Mouse (Mus musculus) cerebellum, adult 11 months (tissue): ENCODE results near the gene Gpc6.

Experiments used
- DNase-seq: peaks from one replicate; pipeline ENCODE4 v3.0.0; 2022

The Gpc6 gene

DNA sequence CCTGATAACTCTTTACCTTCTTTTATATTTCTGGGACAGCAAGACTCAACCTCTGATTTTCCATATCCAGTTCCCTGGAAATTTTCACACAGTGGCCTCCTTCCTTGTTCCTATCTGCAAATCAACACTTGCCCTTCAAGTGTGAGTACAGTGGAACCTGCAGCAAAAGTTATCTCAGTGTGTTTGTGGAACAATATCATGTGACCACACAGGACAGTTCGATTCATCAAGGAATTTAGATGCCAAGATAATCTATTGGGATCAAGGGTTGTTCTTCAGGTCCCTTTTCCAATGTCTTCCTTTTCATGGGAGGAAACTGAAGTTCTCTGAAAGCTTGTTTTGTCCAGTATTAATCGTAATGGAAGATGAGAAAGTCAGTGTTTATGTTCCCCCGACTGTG is 891.6 kb downstream of the Gpc6 start:
- DNase-seq, result no peak

DNA sequence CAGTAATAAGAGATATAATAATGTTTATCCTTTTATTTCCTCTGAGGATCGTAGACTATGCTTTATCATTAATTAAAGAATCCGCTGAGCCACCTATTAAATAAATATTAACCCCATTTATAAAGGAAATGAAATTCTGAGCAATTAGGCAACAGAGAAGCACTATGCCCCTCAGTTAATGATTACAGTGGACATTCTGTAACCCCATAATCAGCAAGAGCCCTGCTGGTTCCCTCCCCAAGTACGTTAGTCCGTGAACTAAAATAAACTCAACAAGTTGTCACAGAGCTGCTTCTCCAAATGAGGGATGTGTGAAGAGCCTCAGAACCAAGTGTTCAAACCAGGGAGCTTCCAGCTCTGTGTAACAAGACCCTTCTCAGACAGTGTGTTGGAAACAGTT is 892.1 kb downstream of the Gpc6 start:
- DNase-seq, result no peak

DNA sequence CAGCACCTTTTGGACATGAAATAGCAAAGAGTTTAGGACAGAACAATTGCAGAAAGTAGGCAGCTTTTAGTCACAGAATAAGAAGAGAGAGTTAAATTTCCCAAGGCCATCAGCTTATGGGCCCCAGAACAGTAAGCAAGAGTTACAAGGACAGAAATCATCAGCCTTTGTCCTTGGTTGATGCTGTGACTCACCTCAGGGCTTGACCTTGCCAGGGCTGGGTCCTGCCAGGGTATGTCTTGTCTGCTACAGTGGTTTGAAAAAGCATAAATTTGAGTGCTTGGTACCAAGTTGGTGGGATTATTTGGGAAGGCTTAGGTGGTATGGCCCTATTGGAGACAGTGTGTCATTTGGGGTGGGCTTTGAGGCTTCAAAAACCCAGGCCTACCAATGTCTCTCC is 899.4 kb downstream of the Gpc6 start:
- no peak for DNase-seq

DNA sequence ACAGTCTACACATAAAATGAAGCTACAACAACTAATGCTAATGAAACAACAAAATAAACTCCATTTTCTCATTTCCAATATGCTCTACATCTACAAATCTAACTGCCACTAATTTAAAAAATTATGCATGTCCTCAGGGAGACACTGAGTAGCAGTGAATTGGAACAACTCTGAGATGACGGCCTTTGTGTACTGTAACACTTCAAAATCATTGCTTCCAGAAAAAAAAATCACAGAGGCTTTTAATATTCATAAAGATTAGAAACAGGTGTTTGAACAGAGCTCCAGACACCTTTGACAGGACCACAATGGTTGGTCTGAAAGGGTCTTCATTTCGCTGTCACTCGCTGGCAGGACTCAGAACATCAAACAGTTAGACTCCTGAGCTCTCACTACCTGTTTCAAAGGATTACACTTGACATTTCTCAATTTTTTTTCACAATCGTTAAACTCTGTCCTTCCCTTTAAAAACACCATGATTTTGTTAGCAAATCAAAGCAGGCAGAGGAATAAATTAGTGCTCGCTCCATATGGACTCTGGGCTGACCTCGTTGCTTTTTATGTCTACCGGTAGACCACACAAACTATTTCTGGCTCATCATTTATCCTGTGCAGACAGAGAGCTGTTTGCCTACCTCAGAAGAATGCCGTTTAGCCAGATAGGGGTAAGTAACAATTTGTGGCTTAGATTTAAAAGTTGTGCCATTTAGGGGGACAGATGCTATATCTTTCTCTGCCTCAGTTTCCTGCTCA is 901.4 kb downstream of the Gpc6 start:
- DNase-seq, result no peak

DNA sequence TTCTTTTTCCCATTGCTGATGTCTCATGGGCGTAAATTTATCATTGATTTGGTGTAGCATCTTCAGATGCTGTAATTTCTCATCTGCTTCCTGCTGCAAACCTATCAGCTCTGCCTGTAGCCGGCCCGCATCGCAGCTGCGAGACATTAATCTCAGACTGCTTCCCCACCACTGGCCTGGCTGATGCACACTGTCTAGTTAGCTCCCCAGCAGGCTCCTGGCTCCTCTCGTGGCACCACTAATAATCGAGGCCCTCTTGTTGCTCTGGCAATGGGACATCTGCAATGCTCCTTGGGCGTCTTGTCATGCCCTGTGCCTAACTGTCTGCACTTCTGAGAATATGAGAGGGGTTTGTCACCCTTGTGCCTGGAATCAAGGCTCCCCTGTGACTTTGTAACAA is 906.2 kb downstream of the Gpc6 start:
- no peak for DNase-seq

DNA sequence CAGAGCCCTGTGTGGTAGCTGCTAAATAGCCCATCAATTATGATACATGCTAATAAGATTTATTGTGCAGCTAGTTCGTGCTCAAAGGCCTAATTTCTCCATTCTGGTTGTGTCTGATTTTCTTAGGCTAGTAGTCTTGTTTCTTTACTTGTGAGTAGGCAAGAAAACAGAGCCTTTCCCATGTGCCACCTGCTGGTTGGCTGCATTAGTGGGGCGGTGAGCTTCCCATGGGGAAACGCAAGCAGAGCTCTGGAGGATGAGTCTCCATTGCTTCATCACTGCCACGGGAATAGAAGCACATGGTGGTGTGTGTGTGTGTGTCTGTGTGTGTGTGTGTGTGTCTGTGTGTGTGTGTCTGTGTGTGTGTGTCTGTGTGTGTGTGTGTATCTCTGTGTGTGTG is 906.6 kb downstream of the Gpc6 start:
- no peak for DNase-seq

DNA sequence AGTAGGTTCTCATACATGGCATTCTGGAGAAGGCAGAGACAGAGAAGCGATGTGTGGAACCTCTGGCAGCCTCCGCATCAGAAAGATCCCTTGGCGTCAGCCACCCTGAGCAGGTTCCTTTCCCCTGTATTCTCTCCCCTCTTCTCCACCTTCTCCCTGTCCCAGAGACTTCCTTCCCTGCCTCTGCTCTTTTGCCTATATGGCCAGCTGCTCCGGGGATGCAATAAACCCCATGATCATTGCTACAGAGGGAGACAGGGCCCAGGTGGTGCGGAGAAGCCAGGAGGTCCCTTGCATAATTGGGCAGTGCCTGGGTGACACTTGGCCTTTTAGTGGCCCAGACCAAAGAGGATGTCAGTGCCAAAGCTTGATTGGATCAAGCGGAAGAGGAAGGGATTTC is 910.4 kb downstream of the Gpc6 start:
- DNase-seq, result no peak

DNA sequence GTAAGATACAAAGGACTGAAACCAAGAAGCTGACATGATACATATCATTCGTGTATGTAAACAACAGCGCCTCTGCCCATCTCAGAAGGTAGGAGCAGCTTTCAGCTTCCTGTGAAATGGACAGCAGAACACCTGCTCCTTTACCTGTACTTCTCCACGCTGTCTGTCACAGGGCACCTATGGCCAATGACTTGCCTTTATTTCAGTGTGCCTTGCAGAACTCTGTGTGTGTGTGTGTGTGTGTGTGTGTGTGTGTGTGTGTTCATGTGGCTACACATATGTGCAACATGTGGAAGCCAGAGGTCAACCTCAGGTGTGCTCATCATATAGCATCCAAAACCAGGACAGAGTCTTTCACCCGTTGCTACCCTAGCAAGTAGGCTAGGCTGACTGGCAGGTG is 911.9 kb downstream of the Gpc6 start:
- no peak for DNase-seq

DNA sequence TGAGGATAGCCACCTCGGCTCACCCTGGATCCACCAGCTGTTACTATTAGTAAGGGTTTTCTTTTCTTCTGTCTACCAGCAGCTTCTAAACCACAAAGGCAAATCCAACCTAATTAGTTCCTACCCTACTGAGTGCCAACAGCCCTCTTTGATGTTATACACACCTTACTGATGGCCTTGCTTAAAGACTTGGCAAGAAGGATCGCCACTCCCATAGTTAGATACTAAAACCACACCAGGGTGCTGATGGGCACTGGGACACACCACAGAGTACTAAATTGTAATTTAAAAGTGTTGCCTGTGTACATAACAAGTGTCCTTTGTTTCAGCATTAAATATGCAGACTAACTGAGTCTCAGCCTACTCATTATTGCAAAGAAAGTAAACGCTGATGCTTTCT is 912.6 kb downstream of the Gpc6 start:
- no peak for DNase-seq

DNA sequence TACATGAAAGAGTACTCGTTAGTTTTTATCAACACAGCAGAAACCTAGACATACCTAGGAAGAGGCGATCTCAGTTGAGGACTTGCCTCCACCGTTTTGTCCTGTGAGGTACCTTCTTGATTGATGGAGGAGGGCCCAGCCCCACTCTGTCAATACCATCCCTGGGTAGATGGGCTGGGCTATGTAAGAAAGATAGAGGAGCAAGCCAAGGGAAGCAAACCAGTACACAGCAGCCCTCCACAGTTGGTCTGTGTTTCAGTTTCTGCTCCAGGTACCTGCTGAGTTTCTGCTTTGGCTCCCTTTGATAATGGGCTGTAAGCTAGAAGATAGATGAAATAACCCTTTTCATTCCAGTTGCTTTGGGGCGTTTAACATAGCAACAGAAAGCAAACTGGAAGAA is 916.1 kb downstream of the Gpc6 start:
- DNase-seq, result no peak

DNA sequence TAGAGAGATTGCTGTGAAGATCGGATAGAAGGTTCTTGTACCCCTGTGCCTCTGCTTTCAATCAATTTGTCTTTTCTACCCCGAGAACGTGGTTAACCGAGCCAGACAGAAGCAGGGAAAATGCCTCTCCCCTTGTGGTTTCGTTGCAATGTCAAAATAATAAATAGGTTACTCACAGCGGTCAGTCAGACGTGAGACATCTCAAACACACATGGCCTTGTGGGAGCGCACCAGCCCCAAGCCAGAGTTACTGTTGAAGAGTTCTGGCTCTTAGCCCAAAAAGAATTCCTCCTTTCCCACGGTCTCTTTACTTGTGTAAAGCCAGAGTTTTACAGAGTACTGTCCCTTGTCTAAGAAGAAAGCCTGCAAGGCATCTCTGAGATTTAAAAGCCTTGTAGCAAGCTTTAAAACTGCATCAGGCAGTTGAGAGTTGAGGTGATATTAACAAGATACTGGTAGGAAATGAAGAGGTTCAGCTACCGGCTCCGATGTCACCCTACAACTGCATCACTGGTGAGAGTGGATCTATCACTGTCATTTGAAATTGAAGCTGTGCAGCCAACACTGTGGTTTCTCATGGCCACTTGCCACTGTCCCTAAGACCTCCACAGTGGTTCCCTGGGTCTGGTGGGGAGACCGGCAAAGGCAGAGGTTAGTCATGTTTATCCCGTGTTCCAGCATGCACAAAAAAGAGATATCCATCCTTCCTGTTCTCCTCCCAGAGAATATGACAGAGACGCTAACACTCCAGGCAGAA is 916.9 kb downstream of the Gpc6 start:
- no peak for DNase-seq

DNA sequence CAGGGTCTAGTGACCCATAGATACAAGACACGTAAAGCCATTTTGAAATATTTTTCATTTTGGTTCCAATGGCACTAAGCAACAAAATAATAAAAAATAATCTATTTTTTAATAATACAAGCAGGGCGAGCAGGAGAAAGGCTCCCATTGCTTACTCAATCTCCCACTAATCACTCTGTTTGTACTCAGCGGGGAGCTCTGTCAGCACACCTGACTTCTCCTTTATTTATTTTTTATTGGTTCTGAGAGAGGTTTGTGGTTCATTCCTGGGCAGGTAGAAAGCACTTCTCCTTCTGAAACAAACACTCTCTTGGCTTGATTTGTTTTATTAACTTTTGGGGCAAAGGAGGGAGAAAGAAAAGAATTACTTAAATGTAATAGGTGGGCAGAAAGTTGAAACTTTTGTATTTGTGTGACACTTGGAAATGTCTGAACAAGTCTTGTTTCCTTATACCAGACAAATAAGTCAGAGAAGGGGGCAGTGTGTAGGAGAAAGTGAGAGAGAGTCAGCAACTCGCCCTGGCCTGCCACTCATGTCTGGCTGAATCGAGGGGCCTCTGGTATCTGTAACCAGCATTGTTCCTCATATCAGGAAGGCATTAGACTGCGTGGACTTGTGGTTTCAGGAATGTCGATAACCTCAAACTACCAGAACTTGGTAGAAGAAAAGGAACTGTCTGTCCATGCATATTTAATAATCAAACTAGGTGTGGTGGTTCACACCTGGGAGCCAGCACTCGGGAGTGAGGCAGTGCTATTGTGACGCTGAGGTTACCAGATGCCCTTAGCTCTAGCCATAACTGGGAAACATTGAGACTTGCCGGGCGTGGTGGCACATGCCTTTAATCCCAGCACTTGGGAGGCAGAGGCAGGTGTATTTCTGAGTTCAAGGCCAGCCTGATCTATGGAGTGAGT is 924.7 kb downstream of the Gpc6 start:
- no peak for DNase-seq

DNA sequence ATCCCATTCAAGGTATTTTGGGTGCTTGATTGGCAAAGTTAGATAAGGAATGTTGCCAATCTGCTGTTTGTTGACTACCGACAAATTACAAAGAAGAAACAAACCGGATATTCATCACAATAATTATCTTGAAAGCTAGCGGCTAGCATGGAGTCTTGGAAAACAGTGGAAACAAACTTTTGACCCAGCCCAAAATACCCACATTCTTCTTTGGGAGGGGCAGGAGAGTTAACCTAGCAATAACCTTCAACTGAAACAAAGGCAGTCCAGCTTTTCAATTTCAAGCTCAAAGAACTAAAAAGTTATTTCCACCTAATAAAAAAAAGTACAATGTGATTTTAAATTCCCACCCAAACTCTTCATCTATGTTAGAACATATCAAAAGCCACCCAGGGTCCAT is 927.2 kb downstream of the Gpc6 start:
- no peak for DNase-seq

DNA sequence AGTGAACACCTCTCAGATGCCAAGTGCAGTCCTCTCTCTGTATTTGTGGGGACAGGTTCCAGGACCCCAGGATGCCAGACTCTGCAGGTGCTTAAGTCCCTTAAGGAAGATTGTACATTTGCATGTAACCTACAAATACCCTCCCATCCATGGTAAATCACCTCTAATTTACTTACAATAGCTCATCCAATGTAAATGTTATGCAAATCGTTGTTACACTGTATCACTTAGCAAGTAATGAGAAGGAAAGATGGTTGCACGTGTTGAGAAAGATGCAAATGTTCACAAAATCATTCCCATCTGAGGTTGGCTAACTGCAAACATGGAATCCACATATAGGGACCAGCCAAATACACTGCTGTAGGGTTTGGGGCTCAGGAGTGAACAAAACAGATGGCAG is 927.7 kb downstream of the Gpc6 start:
- no peak for DNase-seq

DNA sequence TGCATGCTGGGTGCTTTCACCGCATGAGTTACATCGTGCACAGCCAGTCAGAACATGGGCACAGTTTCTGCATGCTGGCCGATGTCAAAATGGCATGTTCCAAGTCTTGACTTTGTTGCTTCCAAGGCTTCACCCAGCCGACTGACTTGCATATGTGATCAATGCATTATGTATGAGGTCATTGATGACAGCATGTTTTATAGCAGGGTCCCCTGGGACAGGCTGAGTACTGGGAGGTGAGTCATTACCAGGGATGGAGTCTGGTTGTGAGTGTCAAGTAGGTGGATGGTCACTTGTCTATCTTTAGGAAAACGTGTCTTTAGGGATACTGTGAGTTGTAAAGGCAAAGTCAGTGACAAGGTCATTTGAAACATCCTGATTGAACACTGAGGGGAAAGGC is 929.4 kb downstream of the Gpc6 start:
- DNase-seq, result no peak

DNA sequence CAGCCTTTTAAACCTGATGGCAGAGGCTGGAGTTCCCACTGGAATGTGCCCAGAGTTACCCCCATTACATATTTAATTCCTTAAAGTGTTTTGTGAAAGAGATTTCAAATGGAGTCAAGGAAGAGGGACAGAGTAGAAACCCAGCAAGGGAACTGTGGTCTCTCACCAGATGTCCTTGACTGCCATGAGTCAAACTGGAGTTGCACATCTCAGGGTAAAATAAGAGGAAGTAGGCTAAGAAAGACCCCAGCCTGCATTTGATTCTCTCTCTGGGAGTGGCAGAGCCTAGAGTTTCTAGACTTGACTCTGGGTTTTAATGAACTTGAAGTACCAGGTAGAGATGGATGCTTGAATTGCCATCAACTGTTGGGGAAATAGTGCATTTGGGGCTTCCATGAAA is 946.2 kb downstream of the Gpc6 start:
- DNase-seq, result no peak

DNA sequence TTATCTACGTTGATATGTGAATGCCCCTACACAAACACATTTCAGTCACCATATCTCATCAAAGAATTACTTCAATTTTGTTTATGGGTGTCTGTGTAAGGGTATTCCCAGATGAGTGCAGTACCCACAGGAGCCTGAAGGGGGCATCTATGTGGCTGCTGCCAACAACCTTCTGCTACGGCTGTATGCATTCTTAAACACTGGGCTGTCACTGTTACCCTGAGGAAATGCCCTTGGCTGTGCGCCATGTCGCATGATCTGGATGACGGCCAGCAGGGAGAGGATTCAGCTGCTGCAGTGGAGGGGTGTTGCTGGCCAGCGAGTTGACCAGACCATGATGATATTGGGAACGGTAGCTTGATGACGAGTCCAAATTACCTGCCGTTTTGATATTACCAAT is 954.2 kb downstream of the Gpc6 start:
- no peak for DNase-seq

DNA sequence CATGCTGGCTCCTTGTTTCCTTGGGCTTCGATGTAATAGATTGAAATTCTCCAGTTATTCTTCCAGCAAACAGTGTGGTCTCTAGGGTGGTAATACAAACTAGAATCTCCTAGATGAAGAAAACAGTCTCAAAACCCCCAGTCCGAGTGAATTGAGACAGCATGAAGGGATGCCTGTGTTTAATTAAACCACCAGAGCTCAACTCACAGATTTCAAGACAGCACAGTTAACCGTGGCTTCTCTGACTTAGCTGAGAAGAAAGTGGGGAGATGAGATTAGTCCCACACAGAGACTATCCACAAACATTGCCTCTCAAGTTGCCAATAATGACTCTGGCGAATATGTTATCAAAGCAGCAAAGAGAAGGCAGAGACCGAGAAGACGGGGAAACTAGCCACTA is 956.0 kb downstream of the Gpc6 start:
- DNase-seq, result no peak

DNA sequence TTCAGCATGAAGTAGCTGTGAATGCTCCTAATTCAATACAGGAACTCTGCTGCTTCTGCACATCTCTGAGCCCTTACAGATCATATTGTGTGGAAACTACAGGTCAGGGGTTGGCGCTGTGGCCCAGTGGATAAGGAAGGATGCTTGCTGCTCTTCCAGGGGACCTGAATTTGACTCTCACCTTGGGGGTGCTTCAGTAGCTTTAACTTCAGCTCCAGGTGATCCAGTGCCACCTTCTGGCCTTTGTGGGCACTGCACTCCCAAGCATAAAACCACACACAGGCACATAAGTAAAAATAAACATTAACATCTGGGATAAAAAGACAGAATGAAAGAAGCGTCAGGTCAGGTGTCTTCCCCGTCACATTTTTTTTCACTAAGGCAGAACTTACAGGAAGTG is 957.1 kb downstream of the Gpc6 start:
- DNase-seq, result peak; percentile 7

DNA sequence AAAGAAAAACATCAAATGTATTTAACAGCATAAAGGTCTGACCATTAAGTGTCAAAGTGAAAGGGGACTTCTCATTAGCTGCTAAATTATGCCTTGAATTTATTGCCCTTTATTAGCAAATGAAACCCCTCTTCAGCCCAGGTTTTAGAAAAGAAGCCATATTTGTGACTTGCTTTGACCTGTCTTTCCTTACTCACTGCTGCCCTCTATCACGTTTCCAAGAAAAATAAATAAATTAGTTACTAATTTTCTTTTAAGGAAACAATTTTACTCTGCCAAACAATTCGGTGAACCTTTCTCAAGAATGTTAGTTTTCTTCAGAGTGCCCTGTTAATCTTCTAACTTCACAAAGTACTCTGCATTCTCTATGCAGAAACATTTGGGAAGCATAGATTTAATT is 964.5 kb downstream of the Gpc6 start:
- DNase-seq, result no peak

DNA sequence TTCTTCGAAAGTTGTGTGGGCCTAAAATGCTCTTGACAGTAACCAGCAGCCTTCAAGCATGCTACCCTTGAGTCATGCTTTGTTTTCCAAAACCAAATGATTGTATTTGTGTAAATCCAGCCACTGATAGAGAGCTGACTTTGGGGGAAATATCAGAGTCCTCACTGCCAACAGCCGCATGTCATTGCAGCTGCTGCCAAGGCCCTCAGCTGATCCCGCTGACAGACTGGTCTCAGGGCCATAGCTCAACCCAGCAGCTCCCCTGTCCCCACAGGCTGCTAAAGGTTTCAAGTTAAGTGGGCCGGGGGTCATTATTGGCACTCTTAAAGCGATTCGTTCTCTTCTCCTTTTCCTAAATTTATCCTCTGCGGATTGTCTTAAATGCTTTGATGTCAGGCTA is 966.3 kb downstream of the Gpc6 start:
- DNase-seq, result no peak

DNA sequence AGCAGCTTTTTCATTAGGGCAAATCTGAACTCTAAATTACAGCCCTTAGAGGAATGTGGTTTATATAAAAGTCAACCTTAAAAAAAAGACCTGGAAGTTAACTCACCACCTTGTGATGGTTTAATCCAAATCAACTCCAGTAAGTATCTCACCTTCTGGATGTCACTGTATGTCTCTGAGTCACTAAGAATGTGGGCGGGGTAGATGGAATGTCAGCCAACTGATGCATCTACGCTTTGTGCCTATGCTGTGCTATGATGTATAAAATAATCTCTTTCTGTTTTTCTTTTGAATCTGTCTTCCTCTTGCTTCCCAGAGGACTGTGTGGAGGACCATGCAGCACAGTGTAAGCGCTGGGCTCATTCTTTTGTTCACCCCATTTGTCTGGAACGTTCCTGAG is 966.9 kb downstream of the Gpc6 start:
- no peak for DNase-seq

DNA sequence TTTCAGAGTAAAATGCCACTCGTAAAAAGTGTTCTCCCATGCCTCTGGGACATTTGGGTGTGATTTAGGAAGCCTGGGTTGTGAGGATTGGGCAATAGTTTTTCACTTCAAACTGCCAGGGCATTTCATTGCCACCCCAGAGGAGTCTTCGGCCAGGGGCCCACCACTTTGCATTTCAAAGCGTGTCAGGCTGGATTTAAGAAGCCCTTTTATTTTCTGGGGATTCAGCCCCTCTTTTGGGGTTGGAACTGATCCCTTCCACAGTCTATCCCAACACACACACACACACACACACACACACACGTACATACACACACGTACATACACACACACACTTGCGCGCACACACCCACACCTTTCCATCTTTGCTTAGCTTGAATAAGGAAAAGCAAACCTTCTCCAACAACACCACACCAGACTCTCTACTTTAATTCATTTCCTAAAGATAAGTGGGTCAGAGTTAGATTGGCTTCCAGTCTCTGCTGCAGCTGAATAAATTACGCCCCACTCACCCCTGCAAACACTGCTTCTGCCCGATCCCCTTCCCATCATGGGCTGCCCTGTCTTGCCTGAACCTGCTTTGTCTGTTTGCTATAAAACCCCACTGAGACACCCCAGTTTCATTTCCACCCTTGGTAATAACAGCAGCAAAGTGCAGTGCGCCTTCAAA is 969.9 kb downstream of the Gpc6 start:
- DNase-seq, result no peak
